Mouse (Mus musculus) thymus, postnatal 0 days (tissue): ENCODE measurements around the gene Gm21748. TPM values are rescaled to one million over a fixed set of nuclear protein-coding genes. Genes with fewer than 3 reads are reported as not detected.
"Not testable (repeated sequence)": the region's sequence is repeated elsewhere in the genome, so short reads cannot be mapped to it uniquely, and the experiment has no call there.

Experiments
- DNase-seq: peaks from one replicate; pipeline ENCODE4 v3.0.0-alpha.2; 2015; ENCODE audit warnings: low spot score
- polyA plus RNA-seq: library from polyadenylated mRNA; unstranded; fragments of >200 nt; fragmentation: Nextera tagmentation; extraction: Ambion mirVana; gene quantifications from 2 replicates; pipeline ENCODE4 v1.2.1, GENCODE M21; 2015

Gm21748 gene
- polyA plus RNA-seq, result not detected in 2 replicates

DNA sequence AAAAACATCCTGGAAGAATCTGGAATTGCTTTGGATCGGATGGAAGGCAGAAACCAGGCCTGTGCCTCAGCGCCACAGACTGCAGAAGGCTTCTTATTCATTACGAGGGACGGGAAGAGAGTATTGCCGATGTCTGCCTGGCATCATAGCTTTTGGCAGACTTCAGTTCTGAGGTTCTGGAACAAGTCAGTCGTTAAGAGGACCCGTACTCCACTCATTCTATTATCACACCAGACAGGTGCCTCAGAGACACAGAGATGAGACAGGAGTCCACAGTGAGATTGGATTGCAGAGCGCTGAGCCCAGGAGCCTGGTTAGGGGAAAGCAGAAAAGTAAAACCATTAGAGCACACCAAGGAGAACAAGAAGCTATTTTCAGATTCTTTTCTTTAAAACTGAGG, at the start of gene Gm21748:
TSS of gene Gm21748 (minus strand) at position 101 of the 400 bp plus-strand sequence.
- not testable (repeated sequence) for DNase-seq

Other genes with a start within 250 kb of the Gm21748 start
- not detected in 2 replicates for gene Gm21860, start 84.4 kb downstream of the Gm21748 start, polyA plus RNA-seq
- not detected in 2 replicates for gene Gm47283, start 54.4 kb downstream of the Gm21748 start, polyA plus RNA-seq